ENCODE assay signal across 9 mouse cellular contexts in the genomic region with DNA sequence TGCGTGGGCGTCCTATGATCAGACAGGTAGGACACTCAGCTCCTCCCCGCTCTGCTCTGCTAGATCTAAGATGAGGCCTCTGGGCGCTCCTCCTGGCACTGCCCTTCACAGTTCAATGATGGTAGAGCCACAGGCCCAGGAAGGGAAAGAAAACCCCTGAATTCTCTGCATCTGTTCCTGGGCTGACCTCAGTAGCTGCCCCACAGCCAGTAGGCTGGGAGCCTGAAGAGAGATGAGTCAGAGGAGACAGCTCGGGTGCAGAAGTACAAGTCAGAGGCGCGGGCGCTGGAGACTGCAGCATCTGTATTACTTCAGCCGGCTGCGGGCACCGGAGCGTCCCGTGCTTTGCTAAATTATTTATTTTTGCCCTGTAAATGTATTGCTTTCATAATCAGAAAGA. TPM values are rescaled to one million over a fixed set of nuclear protein-coding genes. Genes with fewer than 3 reads are reported as not detected.
DNase-seq lines count a peak whose midpoint lies in the region; ATAC-seq and TF ChIP-seq lines count a peak whose summit lies in the region.
"Had no signal": no experiment of that assay in that cellular context is flagged by ENCODE, and none has a peak within 500 bp of the region (broad histone marks: within the 10 kb centered on the region; RNA-seq: fewer than 3 reads in every experiment).

No protein-coding gene starts in this region.

- H3K4me2 ChIP-seq in midbrain, embryonic 11.5 days, result no peak overlapping the region
- H3K4me2 ChIP-seq in midbrain, embryonic 16.5 days (ENCODE audit: low read length), result no peak overlapping the region
- no peak overlapping the region for H3K4me2 ChIP-seq in kidney, embryonic 14.5 days (replicated peaks; ENCODE audit: low read depth, low read length)
- H3K4me2 ChIP-seq in myocyte (ENCODE audit: low read depth), result peak overlapping the region; percentile 94

- ATAC-seq in midbrain, embryonic 11.5 days (ENCODE audit: low FRiP score), result no peak
- ATAC-seq in midbrain, embryonic 16.5 days, result no peak
- no peak for ATAC-seq in kidney, embryonic 14.5 days (ENCODE audit: low FRiP score, low TSS enrichment)
- ATAC-seq in megakaryocyte-erythroid progenitor cell, adult 5-6 weeks (replicated peaks; ENCODE audit: low FRiP score, low TSS enrichment, poor library complexity, severe bottlenecking), result no peak

- DNase-seq in midbrain, embryonic 11.5 days (ENCODE audit: low spot score, missing footprints), result peak; percentile 86
- peak; percentile 43 for DNase-seq in cerebellum, adult 11-12 months
- peak; percentile 77 to 85 for DNase-seq in heart, adult 18-20 months
- DNase-seq in spleen, postnatal 36 days (ENCODE audit: low spot score in 2 of 2), result no peak

- H3K36me3 ChIP-seq in midbrain, embryonic 11.5 days (ENCODE audit: control insufficient read depth, insufficient read depth, low read length), result no peaks in the 10 kb centered on the region
- no peaks in the 10 kb centered on the region for H3K36me3 ChIP-seq in midbrain, embryonic 16.5 days (ENCODE audit: control insufficient read depth, insufficient read depth, low read length)
- no peaks in the 10 kb centered on the region for H3K36me3 ChIP-seq in kidney, embryonic 14.5 days (ENCODE audit: control insufficient read depth, insufficient read depth, low read length)
- H3K36me3 ChIP-seq in myocyte (ENCODE audit: control insufficient read depth, insufficient read depth), result peaks cover 30% of the 10 kb centered on the region

- no peak for TF ChIP-seq POLR2A in myocyte (IDR thresholded peaks at IDR 0.05; ENCODE audit: insufficient read length, low read depth)

- H3K4me1 ChIP-seq in midbrain, embryonic 11.5 days (ENCODE audit: control insufficient read depth, insufficient read depth, low read length), result peaks cover 20% of the 10 kb centered on the region
- peaks cover 5% of the 10 kb centered on the region; the same call in 1 of the 2 replicates for H3K4me1 ChIP-seq in midbrain, embryonic 16.5 days (ENCODE audit: control insufficient read depth, insufficient read depth, low read length)
- H3K4me1 ChIP-seq in kidney, embryonic 14.5 days (ENCODE audit: control insufficient read depth, insufficient read depth, low read length), result peaks cover 37% of the 10 kb centered on the region

- WGBS in midbrain, embryonic 11.5 days, result 45% methylated on average over 13 of the region's 13 CpGs
- WGBS in midbrain, embryonic 16.5 days, result 44% methylated on average over 13 of the region's 13 CpGs
- WGBS in kidney, embryonic 14.5 days, result 49% methylated on average over 13 of the region's 13 CpGs

- no peak overlapping the region for H3ac ChIP-seq in myocyte (ENCODE audit: control insufficient read depth, insufficient read length)

- no peak overlapping the region for H3K4me3 ChIP-seq in midbrain, embryonic 11.5 days (ENCODE audit: low read depth, low read length)
- no peak overlapping the region for H3K4me3 ChIP-seq in midbrain, embryonic 16.5 days (ENCODE audit: low read depth, low read length)
- no peak overlapping the region for H3K4me3 ChIP-seq in kidney, embryonic 14.5 days (ENCODE audit: low read length)
- H3K4me3 ChIP-seq in myocyte, result no peak overlapping the region

- 0 out of 2 replicates have a peak, but pooled peaks cover 3% of the 10 kb centered on the region for H3K27me3 ChIP-seq in midbrain, embryonic 11.5 days (ENCODE audit: control insufficient read depth, insufficient read depth, low read length)
- no peaks in the 10 kb centered on the region for H3K27me3 ChIP-seq in midbrain, embryonic 16.5 days (ENCODE audit: control insufficient read depth, insufficient read depth, low read depth, low read length)
- no peaks in the 10 kb centered on the region for H3K27me3 ChIP-seq in kidney, embryonic 14.5 days (ENCODE audit: control insufficient read depth, insufficient read depth, low read length)
- H3K27me3 ChIP-seq in myocyte (ENCODE audit: control insufficient read depth, insufficient read depth, insufficient read length), result no peaks in the 10 kb centered on the region

- no peak overlapping the region for H3K9ac ChIP-seq in midbrain, embryonic 11.5 days (ENCODE audit: low read length)
- no peak overlapping the region for H3K9ac ChIP-seq in midbrain, embryonic 16.5 days (ENCODE audit: low read depth, low read length)
- no peak overlapping the region for H3K9ac ChIP-seq in kidney, embryonic 14.5 days (ENCODE audit: low read depth, low read length)

- no peak overlapping the region for H3K27ac ChIP-seq in midbrain, embryonic 11.5 days (ENCODE audit: low read depth, low read length)
- H3K27ac ChIP-seq in midbrain, embryonic 16.5 days (ENCODE audit: low read length), result no peak overlapping the region
- 0 out of 2 replicates have a peak overlapping the region, but pooled peaks have one; percentile 30 for H3K27ac ChIP-seq in kidney, embryonic 14.5 days (ENCODE audit: low read depth, low read length)

- H3K79me2 ChIP-seq in myocyte (ENCODE audit: control insufficient read depth, insufficient read depth), result peaks cover 61% of the 10 kb centered on the region

- no peaks in the 10 kb centered on the region for H3K9me3 ChIP-seq in midbrain, embryonic 11.5 days (ENCODE audit: control insufficient read depth, low read length)
- H3K9me3 ChIP-seq in midbrain, embryonic 16.5 days (replicated peaks; ENCODE audit: control insufficient read depth, low read length, poor library complexity, severe bottlenecking), result no peaks in the 10 kb centered on the region
- H3K9me3 ChIP-seq in kidney, embryonic 14.5 days (ENCODE audit: control insufficient read depth, low read length), result no peaks in the 10 kb centered on the region

TF ChIP-seq in myocyte, 11 proteins besides CTCF, POLR2A, EP300 and RAD21:
- no peak for TF ChIP-seq MAX (IDR thresholded peaks at IDR 0.05; ENCODE audit: low read depth)
- TF ChIP-seq POLR2AphosphoS2 (IDR thresholded peaks at IDR 0.05; ENCODE audit: insufficient read length, low read depth), result no peak
- TF ChIP-seq MYOD1 (IDR thresholded peaks at IDR 0.05; ENCODE audit: control insufficient read depth in 1 of 3, insufficient read length in 2 of 3, low read depth in 2 of 3), result peak in 2 of 3 experiments; percentile 44 to 49
- no peak for TF ChIP-seq USF1 (IDR thresholded peaks at IDR 0.05; ENCODE audit: low read depth)
- no peak for TF ChIP-seq TCF12 (IDR thresholded peaks at IDR 0.05; ENCODE audit: insufficient read depth, poor library complexity, severe bottlenecking)
- no peak for TF ChIP-seq CEBPB (IDR thresholded peaks at IDR 0.05; ENCODE audit: insufficient read depth, poor library complexity, severe bottlenecking)
- peak in 2 of 3 experiments; percentile 9 to 57 for TF ChIP-seq MYOG (IDR thresholded peaks at IDR 0.05; ENCODE audit: control insufficient read depth in 1 of 3, insufficient read depth in 1 of 3, insufficient read length in 2 of 3, low read depth in 2 of 3)
- no peak for TF ChIP-seq TCF3 (IDR thresholded peaks at IDR 0.05; ENCODE audit: insufficient read length, low read depth)
- TF ChIP-seq E2F4 (IDR thresholded peaks at IDR 0.05; ENCODE audit: insufficient read depth), result no peak
- TF ChIP-seq SRF (IDR thresholded peaks at IDR 0.05; ENCODE audit: control insufficient read depth, insufficient read length, low read depth), result no peak

RNA-seq across cellular contexts. Expression of a gene that starts 11.4 kb away (rescaled TPM):
- 82.7 and 89.5 TPM in 2 replicates for polyA plus RNA-seq in midbrain, embryonic 11.5 days (2014; fragmentation: Nextera tagmentation; extraction: Ambion mirVana)
- polyA plus RNA-seq in midbrain, embryonic 16.5 days (2015; fragmentation: Nextera tagmentation; extraction: Ambion mirVana), result 26.6 and 32.1 TPM in 2 replicates
- total RNA-seq in heart, adult 18-20 months (2021), result 1 to 10 TPM; 3.3 to 4.4 TPM
- polyA plus RNA-seq in kidney, embryonic 14.5 days (2014; fragmentation: Nextera tagmentation; extraction: Ambion mirVana), result 51.4 and 63.6 TPM in 2 replicates
- polyA plus RNA-seq in myocyte (2012; fragmentation: generic; extraction: Trizol), result 113 TPM
- 10.9 and 12.6 TPM in 2 replicates for total RNA-seq in megakaryocyte-erythroid progenitor cell, adult 5-6 weeks (2014; fragmentation: Nextera tagmentation)
- 12.2 and 13.9 TPM in 2 replicates for total RNA-seq in megakaryocyte-erythroid progenitor cell, adult 5-6 weeks (2017)

RNA-seq across cellular contexts. Expression of a gene that starts 14.6 kb away (rescaled TPM):
- polyA plus RNA-seq in midbrain, embryonic 11.5 days (2014; fragmentation: Nextera tagmentation; extraction: Ambion mirVana), result not detected in 2 replicates
- polyA plus RNA-seq in midbrain, embryonic 16.5 days (2015; fragmentation: Nextera tagmentation; extraction: Ambion mirVana), result not detected in 2 replicates
- total RNA-seq in heart, adult 18-20 months (2021), result not detected
- not detected in 2 replicates for polyA plus RNA-seq in kidney, embryonic 14.5 days (2014; fragmentation: Nextera tagmentation; extraction: Ambion mirVana)
- polyA plus RNA-seq in myocyte (2012; fragmentation: generic; extraction: Trizol), result 0.22 TPM
- total RNA-seq in megakaryocyte-erythroid progenitor cell, adult 5-6 weeks (2014; fragmentation: Nextera tagmentation), result not detected in 2 replicates
- not detected in 2 replicates for total RNA-seq in megakaryocyte-erythroid progenitor cell, adult 5-6 weeks (2017)
- total RNA-seq: layer of hippocampus, postnatal 25 days had no signal

RNA-seq across cellular contexts. Expression of a gene that starts 35.6 kb away (rescaled TPM):
- polyA plus RNA-seq in midbrain, embryonic 11.5 days (2014; fragmentation: Nextera tagmentation; extraction: Ambion mirVana), result 226 and 236 TPM in 2 replicates
- 340 and 348 TPM in 2 replicates for polyA plus RNA-seq in midbrain, embryonic 16.5 days (2015; fragmentation: Nextera tagmentation; extraction: Ambion mirVana)
- 10 to 100 TPM; 79.0 to 83.2 TPM for total RNA-seq in heart, adult 18-20 months (2021)
- 242 and 272 TPM in 2 replicates for polyA plus RNA-seq in kidney, embryonic 14.5 days (2014; fragmentation: Nextera tagmentation; extraction: Ambion mirVana)
- 273 TPM for polyA plus RNA-seq in myocyte (2012; fragmentation: generic; extraction: Trizol)
- total RNA-seq in megakaryocyte-erythroid progenitor cell, adult 5-6 weeks (2014; fragmentation: Nextera tagmentation), result 198 and 217 TPM in 2 replicates
- 368 and 393 TPM in 2 replicates for total RNA-seq in megakaryocyte-erythroid progenitor cell, adult 5-6 weeks (2017)

Comparison
In these comparisons a context has a peak if more than half of its experiments do, and no peak if none do; other contexts are left out.
1. DNase-seq: peak in midbrain, embryonic 11.5 days (single experiment), cerebellum, adult 11-12 months (single experiment) and heart, adult 18-20 months (2 of 2); none in spleen, postnatal 36 days (0 of 2).